Mouse (Mus musculus): ENCODE measurements at regions not wholly inside any gene's neighbourhood (a gene's known extent, or its start where the extent isn't known, plus 50 kb on each side); places are given as distances from the start of the nearest gene placed in this dataset.

GRCm38 (mm10) chr19:60148313-60148965 lies 78.1 kb downstream of the Fam204a start:
- no peak for DNase-seq

GRCm38 (mm10) chr19:60146451-60147190 lies 79.9 kb downstream of the Fam204a start:
- no peak for DNase-seq

GRCm38 (mm10) chr19:60145242-60145641 lies 81.3 kb downstream of the Fam204a start:
- DNase-seq = no peak

GRCm38 (mm10) chr19:60144336-60144989 lies 82.0 kb downstream of the Fam204a start:
- peak; percentile 78 for DNase-seq

- no peak for DNase-seq
These were observed 87.6 kb downstream of the Fam204a start for GRCm38 (mm10) chr19:60138881-60139280.

GRCm38 (mm10) chr19:60136491-60136890 lies 90.0 kb downstream of the Fam204a start:
- no peak for DNase-seq

- no peak for DNase-seq
These were observed 91.8 kb downstream of the Fam204a start for GRCm38 (mm10) chr19:60134447-60135328.

GRCm38 (mm10) chr19:60129635-60130034 lies 96.9 kb downstream of the Fam204a start:
- no peak for DNase-seq

- no peak for DNase-seq
These were observed 101.9 kb downstream of the Fam204a start for GRCm38 (mm10) chr19:60124638-60125037.

- no peak for DNase-seq
These were observed 105.6 kb downstream of the Fam204a start for GRCm38 (mm10) chr19:60120917-60121316.

- no peak for DNase-seq
These were observed 107.5 kb downstream of the Fam204a start for GRCm38 (mm10) chr19:60119051-60119450.

- no peak for DNase-seq
These were observed 112.7 kb downstream of the Fam204a start for GRCm38 (mm10) chr19:60113666-60114388.

- no peak for DNase-seq
These were observed 116.2 kb downstream of the Fam204a start for GRCm38 (mm10) chr19:60110278-60110677.

GRCm38 (mm10) chr19:60109488-60109887 lies 117.0 kb downstream of the Fam204a start:
- DNase-seq = no peak

- DNase-seq = no peak
These were observed 128.6 kb downstream of the Fam204a start for GRCm38 (mm10) chr19:60097915-60098314.

- DNase-seq = peak; percentile 47
These were observed 131.5 kb upstream of the Rab11fip2 start for GRCm38 (mm10) chr19:60074986-60075385.

GRCm38 (mm10) chr19:60073328-60073727 lies 129.9 kb upstream of the Rab11fip2 start:
- DNase-seq = no peak

GRCm38 (mm10) chr19:60066183-60066582 lies 122.7 kb upstream of the Rab11fip2 start:
- DNase-seq = no peak

- DNase-seq = no peak
These were observed 111.8 kb upstream of the Rab11fip2 start for GRCm38 (mm10) chr19:60055121-60055874.

GRCm38 (mm10) chr19:60051151-60051550 lies 107.7 kb upstream of the Rab11fip2 start:
- DNase-seq = no peak

GRCm38 (mm10) chr19:60040721-60041120 lies 97.3 kb upstream of the Rab11fip2 start:
- DNase-seq = peak; percentile 2
